Mouse (Mus musculus) brain, embryonic 14.5 days (tissue): ENCODE data around the gene H2al1d. TPM values are rescaled to one million over a fixed set of nuclear protein-coding genes. Genes with fewer than 3 reads are reported as not detected.
"Not testable (repeated sequence)": the region's sequence is repeated elsewhere in the genome, so short reads cannot be mapped to it uniquely, and the experiment has no call there.

Source experiments
- DNase-seq: peaks from one replicate; pipeline ENCODE4 v3.0.0-alpha.2; 2011; ENCODE audit warnings: low read depth
- CTCF ChIP-seq: fragments of 200-500 bp; IDR thresholded peaks from 2 replicates; pipeline ENCODE4 v1.5.1; 2012; ENCODE audit warnings: inconsistent platforms, mild to moderate bottlenecking, moderate library complexity, borderline replicate concordance; ENCODE audit not compliant: insufficient read depth, insufficient read length; ENCODE audit errors: extremely low read depth
- POLR2A ChIP-seq: fragments of 200-500 bp; IDR thresholded peaks from 2 replicates; pipeline ENCODE4 v1.6.1; 2012; ENCODE audit warnings: mild to moderate bottlenecking, inconsistent platforms, borderline replicate concordance; ENCODE audit not compliant: poor library complexity, insufficient read depth, insufficient read length, severe bottlenecking; ENCODE audit errors: extremely low read depth
- polyA plus RNA-seq: library from polyadenylated mRNA; depleted of rRNA; stranded (reverse); fragments of >200 nt; gene quantifications from 2 replicates; pipeline ENCODE4 v1.2.3, GENCODE M21; 2012; rRNA removed

Gene H2al1d
- not detected in 2 replicates for polyA plus RNA-seq

DNA sequence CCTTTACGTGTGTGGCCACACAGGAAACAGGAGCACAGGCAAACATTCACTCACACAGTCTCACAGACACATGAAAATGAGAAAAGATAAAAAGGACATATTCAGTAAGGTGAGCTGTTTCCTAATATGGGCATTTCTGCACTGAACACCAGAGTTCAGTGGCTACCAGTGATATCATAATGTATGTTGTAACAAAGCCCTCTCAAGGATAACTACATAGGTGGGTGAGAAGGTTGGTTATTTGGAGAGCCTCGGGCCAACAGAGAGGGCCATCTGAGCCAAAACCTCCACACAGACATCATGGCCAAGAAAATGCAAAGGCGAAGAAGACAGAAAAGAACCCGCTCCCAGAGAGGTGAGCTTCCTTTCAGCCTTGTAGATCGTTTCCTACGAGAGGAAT, at the start of gene H2al1d:
Gene H2al1d, plus strand, starts transcription at position 301 of the 400 bp plus-strand sequence.
- not testable (repeated sequence) for DNase-seq

DNA sequence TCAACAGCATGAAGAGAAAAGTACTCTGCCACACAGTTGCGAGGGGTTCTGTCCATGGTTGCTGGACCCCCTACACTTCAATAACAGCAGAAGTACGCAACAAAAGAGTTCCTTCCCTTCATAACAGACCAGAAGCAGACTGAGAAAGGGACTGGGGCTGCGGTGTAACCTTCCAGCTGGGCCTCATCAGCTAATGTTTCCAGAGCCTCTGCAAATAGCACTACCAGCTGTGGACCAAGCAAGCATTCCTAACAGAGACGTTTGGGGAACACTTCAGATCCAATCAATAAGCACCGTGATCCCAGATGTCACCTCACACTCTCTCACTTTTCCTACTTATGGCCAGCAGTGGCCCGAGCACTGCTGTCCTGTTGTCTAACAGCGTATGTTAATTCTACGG, 43.7 kb upstream of the H2al1d start:
- TF ChIP-seq CTCF (no peak), POLR2A (no peak)
- no peak for DNase-seq

DNA sequence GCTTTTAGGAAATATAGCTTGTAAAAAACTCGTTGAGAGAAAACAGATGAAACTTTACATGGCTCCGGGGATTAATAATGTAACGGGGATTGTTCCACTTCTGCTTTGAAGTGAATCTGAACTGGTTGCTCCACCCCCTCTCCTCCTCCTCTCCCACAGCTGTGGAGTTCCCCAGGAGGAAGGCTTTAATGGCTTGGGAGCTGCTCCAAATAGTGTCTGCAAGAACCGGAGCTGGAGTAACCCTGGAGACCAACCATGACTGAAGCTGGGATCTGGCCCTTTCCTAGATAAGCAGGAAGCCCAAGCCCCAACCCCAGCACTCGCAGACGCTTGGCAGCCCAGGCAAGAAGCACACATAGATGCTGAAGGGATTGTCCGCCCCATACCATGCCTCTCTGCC, 40.8 kb upstream of the H2al1d start:
- TF ChIP-seq CTCF (no peak), POLR2A (no peak)
- no peak for DNase-seq

DNA sequence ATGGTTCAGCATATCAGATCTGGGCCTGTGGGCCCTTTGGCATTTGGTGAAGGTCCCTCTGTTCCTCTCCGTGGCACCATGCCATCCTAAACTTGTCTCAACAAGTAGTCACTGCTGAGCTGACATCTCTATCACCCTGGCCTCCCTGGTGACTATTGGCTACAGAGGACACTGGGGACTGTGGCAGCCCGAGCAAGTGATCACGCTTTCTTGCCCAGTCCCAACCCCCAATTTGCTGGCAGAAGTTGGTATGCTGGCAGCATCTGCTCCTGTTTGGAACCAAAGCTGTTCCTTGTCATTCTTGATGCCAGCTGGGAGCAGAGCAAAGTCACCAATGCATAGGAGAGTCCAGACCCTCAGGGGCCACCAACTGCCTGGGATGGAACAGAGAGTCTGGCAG, 39.5 kb upstream of the H2al1d start:
- TF ChIP-seq CTCF = no peak
- TF ChIP-seq POLR2A = no peak
- peak; percentile 68 for DNase-seq

DNA sequence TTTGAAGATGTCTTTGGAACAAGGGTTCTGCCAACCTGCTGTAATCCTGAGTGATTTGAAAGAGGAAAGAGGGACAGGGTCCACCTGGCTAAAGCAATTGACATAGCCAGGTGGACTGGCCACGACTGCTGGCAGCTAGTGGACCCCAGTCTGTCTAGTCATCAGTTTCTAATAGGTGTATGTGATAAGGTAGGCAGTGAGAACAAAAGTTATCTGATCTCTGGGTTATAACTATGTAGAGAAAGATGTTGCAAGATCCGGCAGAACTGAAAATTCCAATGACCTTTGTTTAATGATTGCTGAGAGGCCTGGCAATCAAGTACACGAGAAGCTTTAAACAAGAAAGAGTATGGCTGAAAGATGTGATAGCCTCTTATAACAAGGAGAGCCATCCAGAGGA, 35.4 kb upstream of the H2al1d start:
- no peak for TF ChIP-seq POLR2A
- no peak for TF ChIP-seq CTCF
- DNase-seq = no peak

DNA sequence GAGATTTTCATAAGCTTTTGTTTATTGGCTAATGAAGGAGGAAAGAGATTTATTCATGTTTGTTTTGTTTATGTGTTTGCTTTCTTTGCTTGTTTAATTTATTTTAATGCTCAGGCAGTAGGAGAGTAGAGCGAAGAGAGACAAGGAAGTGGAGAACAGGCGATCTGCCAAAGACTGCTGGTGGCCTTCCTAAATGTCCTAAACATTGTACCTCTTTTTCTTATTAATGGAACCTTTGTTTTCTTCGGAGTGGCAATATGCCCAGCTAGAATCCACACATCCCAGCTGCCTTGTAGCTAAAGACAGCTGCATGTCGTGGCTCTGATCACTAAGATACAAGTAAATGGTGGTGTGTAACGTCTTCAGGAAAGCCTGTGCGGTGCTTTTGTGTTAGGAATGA, 31.5 kb upstream of the H2al1d start:
- no peak for DNase-seq
- TF ChIP-seq POLR2A (no peak), CTCF (no peak)

DNA sequence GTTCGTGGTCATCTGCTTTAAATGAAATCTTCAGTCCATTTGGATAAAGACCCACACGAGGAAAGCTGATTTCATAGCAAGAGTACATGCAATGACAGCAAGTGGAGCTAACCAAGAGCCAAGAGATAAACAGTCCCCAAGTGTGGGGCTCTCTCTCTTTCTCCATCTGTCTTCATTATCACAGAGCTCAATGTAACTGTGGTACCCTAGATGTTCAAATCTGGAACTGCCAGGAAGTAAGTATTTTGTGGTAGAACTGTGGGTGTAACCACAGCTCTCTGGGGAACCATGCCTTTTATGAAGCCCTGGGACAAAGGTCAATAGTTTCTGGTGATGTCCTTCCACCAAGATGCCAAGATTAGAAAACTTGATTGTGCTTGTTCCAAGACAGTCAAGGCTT, 27.9 kb upstream of the H2al1d start:
- DNase-seq = no peak
- no peak for TF ChIP-seq CTCF

DNA sequence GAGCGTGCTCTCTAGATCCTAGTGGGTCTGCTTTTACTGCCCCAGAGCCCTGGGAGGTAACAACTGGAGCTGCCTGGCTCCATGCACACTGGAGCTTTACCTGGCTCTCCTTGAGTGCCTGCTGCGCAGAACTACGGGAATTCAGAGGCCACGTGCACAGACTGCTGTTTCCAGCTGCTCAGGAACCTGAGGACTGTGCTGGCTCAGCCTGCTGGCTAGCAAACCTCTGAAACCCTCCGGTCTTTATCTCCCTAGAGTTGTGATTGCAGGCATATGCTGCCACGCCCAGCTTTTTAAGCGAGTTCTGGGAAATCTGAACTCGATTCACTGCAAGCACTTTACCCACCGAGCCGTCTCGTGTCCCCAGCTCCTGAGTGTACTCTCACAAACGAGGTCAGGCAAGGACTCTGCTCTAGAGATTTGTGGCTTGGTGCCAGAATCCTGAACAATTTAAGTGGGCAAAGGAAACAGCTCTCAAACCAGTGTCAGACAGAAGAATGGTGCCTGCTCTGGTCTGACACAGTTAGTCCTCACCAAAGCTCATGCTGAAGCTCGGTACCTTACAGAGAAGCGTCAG, 20.2 kb upstream of the H2al1d start:
- no peak for TF ChIP-seq CTCF
- TF ChIP-seq POLR2A = no peak
- peak; percentile 22 for DNase-seq

DNA sequence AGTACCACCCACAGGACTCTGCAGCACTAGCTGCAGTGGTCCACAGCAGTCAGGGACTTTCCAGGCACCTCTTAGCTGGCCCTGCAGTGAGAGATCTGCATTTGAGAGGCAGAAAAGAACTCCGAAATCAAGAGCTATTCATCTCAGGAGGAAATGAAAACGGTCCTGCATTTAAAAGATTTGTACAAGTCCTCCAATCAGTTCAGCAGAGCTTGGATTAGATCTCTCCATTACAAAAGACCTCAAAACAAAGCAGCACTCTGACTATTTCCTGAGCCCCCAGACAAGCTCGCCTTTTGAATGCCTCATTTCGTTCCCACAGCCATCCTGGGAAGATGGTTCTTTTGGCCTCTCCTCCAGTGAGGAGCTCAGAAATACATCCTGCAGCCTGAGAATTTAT, 19.4 kb upstream of the H2al1d start:
- DNase-seq = peak; percentile 3
- TF ChIP-seq POLR2A (no peak), CTCF (no peak)

DNA sequence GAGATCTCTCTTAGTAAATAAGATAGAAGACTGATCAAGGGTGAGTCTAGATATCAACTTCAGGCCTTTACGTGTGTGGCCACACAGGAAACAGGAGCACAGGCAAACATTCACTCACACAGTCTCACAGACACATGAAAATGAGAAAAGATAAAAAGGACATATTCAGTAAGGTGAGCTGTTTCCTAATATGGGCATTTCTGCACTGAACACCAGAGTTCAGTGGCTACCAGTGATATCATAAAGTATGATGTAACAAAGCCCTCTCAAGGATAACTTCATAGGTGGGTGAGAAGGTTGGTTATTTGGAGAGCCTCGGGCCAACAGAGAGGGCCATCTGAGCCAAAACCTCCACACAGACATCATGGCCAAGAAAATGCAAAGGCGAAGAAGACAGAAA, 9.7 kb upstream of the H2al1d start, which contains the start of gene H2al1a:
Gene H2al1a, plus strand, starts transcription at position 301 of the 400 bp plus-strand sequence.
- DNase-seq = not testable (repeated sequence)

DNA sequence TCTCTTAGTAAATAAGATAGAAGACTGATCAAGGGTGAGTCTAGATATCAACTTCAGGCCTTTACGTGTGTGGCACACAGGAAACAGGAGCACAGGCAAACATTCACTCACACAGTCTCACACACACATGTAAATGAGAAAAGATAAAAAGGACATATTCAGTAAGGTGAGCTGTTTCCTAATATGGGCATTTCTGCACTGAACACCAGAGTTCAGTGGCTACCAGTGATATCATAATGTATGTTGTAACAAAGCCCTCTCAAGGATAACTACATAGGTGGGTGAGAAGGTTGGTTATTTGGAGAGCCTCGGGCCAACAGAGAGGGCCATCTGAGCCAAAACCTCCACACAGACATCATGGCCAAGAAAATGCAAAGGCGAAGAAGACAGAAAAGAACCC, 6.5 kb upstream of the H2al1d start, which contains the start of gene H2al1b:
Gene H2al1b, plus strand, starts transcription at position 301 of the 400 bp plus-strand sequence.
- not testable (repeated sequence) for DNase-seq

DNA sequence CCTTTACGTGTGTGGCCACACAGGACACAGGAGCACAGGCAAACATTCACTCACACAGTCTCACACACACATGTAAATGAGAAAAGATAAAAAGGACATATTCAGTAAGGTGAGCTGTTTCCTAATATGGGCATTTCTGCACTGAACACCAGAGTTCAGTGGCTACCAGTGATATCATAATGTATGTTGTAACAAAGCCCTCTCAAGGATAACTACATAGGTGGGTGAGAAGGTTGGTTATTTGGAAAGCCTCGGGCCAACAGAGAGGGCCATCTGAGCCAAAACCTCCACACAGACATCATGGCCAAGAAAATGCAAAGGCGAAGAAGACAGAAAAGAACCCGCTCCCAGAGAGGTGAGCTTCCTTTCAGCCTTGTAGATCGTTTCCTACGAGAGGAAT, 3.3 kb upstream of the H2al1d start, which contains the start of gene H2al1c:
Gene H2al1c, plus strand, starts transcription at position 301 of the 400 bp plus-strand sequence.
- not testable (repeated sequence) for DNase-seq

DNA sequence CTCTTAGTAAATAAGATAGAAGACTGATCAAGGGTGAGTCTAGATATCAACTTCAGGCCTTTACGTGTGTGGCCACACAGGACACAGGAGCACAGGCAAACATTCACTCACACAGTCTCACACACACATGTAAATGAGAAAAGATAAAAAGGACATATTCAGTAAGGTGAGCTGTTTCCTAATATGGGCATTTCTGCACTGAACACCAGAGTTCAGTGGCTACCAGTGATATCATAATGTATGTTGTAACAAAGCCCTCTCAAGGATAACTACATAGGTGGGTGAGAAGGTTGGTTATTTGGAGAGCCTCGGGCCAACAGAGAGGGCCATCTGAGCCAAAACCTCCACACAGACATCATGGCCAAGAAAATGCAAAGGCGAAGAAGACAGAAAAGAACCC, 3.0 kb downstream of the H2al1d start, which contains the start of gene H2al1e:
Gene H2al1e, plus strand, starts transcription at position 301 of the 400 bp plus-strand sequence.
- not testable (repeated sequence) for DNase-seq

DNA sequence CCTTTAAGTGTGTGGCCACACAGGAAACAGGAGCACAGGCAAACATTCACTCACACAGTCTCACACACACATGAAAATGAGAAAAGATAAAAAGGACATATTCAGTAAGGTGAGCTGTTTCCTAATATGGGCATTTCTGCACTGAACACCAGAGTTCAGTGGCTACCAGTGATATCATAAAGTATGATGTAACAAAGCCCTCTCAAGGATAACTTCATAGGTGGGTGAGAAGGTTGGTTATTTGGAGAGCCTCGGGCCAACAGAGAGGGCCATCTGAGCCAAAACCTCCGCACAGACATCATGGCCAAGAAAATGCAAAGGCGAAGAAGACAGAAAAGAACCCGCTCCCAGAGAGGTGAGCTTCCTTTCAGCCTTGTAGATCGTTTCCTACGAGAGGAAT, 6.2 kb downstream of the H2al1d start, which contains the start of gene H2al1f:
Gene H2al1f, plus strand, starts transcription at position 301 of the 400 bp plus-strand sequence.
- DNase-seq = not testable (repeated sequence)

DNA sequence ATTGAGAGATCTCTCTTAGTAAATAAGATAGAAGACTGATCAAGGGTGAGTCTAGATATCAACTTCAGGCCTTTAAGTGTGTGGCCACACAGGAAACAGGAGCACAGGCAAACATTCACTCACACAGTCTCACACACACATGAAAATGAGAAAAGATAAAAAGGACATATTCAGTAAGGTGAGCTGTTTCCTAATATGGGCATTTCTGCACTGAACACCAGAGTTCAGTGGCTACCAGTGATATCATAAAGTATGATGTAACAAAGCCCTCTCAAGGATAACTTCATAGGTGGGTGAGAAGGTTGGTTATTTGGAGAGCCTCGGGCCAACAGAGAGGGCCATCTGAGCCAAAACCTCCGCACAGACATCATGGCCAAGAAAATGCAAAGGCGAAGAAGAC, 9.3 kb downstream of the H2al1d start, which contains the start of gene H2al1g:
Gene H2al1g, plus strand, starts transcription at position 301 of the 400 bp plus-strand sequence.
- DNase-seq = not testable (repeated sequence)

DNA sequence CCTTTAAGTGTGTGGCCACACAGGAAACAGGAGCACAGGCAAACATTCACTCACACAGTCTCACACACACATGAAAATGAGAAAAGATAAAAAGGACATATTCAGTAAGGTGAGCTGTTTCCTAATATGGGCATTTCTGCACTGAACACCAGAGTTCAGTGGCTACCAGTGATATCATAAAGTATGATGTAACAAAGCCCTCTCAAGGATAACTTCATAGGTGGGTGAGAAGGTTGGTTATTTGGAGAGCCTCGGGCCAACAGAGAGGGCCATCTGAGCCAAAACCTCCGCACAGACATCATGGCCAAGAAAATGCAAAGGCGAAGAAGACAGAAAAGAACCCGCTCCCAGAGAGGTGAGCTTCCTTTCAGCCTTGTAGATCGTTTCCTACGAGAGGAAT, 12.6 kb downstream of the H2al1d start, which contains the start of gene H2al1h:
Gene H2al1h, plus strand, starts transcription at position 301 of the 400 bp plus-strand sequence.
- not testable (repeated sequence) for DNase-seq

DNA sequence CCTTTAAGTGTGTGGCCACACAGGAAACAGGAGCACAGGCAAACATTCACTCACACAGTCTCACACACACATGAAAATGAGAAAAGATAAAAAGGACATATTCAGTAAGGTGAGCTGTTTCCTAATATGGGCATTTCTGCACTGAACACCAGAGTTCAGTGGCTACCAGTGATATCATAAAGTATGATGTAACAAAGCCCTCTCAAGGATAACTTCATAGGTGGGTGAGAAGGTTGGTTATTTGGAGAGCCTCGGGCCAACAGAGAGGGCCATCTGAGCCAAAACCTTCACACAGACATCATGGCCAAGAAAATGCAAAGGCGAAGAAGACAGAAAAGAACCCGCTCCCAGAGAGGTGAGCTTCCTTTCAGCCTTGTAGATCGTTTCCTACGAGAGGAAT, 15.7 kb downstream of the H2al1d start, which contains the start of gene H2al1i:
Gene H2al1i, plus strand, starts transcription at position 301 of the 400 bp plus-strand sequence.
- not testable (repeated sequence) for DNase-seq

DNA sequence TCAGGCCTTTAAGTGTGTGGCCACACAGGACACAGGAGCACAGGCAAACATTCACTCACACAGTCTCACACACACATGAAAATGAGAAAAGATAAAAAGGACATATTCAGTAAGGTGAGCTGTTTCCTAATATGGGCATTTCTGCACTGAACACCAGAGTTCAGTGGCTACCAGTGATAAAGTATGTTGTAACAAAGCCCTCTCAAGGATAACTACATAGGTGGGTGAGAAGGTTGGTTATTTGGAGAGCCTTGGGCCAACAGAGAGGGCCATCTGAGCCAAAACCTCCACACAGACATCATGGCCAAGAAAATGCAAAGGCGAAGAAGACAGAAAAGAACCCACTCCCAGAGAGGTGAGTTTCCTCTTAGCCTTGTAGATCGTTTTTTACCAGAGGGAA, 18.9 kb downstream of the H2al1d start, which contains the start of gene H2al1j:
Gene H2al1j, plus strand, starts transcription at position 301 of the 400 bp plus-strand sequence.
- DNase-seq = not testable (repeated sequence)
